Mouse (Mus musculus) adrenal gland, postnatal 10 days (tissue): Measurements from ENCODE around the gene Rimbp2. TPM values are rescaled to one million over a fixed set of nuclear protein-coding genes. Genes with fewer than 3 reads are reported as not detected.

Source experiments
- DNase-seq: peaks from one replicate; pipeline ENCODE4 v3.0.0; 2021; ENCODE audit warnings: mixed read lengths
- total RNA-seq, 2 experiments: library from RNA; stranded (reverse); gene quantifications; 2 replicates each; pipeline ENCODE4 v1.2.3; 2021

Rimbp2 gene
- total RNA-seq, 2 experiments from 2014 or later, result 5.2 to 8.0 TPM

DNA sequence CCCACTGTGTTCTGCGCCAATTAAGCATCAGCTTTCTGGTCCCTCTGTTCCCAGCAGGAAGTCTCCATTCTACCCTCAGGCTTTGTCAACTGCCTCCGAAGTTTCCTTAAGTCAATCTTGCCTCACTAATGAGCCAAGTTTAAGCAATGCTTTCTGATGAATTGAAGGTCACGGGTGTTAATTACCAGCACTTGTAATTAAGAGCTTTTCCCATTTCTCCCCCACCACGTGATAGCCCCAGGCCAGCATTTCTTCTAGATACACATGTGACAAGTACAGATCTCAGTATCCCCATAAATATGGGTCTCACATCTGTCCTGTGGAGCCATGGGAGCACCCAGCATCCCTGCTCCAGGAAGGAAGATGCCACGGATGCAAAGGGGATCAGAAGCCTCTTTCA is 20.5 kb downstream of the Rimbp2 start:
- no peak for DNase-seq

GRCm38 (mm10) chr5:128925073-128925472 is 28.2 kb downstream of the Rimbp2 start:
- DNase-seq, result no peak

DNA sequence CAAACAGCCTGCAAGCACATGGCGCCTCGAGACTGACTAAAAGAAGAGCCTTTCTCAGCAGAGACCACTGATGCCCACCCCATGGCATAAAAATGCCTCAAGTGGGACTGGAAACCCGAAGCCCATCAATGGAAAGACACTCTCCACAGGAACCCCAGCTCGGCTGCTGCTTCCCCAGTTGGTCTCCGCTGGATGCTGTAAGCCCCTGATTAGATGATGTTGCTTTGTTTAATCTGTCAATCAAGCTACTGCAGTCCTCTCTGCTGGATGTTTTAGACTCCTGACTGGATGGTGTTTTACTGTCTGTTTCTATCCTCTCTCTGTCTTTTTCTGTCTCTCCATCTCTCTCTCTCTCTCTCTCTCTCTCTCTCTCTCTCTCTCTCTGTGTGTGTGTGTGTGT is 33.2 kb downstream of the Rimbp2 start:
- no peak for DNase-seq

DNA sequence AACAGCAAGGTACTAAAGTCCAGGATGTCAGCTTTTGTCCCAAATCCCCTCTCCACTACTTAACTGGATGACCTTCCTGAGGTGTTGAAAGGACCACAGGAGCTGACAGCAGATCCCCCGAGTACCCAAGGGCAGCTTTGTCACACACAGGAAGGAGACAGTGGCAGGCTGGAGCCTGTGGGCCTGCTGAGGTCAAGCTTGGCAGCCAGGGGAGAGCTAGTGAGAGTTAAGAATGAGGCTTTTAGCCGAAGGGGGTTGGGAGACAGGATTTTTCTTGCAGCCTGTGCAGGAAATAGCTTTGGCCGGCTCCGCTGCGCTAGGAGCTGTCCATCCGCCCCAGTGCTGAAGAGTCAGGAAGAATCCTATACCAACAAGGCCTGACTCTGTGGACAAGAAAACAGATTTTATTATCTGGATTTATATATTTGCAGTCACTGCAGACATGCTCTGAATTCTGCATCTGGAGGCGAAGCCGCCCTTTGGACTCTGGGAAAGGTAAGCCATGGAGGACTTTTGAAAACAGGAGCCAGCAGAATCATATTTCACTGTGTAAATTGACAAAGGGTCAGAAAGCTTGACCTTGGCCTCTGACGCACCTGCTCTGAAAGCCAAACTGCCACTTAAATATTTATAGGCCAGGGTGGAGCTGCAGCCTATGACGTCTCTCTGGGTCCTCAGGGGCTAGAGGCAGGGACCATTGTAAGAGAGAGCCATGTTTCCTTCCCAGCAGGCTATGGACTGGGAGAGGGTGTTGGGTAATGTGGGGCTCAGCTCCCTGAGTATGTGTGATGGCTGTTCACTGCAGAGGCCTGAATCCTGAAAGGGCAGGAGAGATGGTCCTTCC is 35.9 kb downstream of the Rimbp2 start:
- peak; percentile 90 for DNase-seq

DNA sequence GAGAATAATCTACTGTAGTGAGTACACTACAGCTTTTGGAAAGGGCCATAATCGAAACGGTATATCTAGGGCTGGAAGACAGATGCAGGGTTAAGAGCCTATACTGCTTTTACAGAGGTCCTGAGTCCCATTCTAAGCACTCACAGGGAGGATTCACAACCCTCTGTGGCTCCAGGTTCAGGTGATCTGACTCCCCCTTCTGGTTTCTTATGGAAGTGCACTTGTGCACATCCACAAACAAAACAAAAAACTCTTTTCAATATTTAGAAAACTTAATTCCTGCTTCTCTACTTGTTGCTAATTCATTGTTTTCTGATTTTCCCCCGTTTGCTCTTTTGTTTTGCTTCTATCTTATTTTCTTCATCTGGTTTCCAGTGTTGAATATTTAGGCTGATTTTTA is 39.5 kb downstream of the Rimbp2 start:
- DNase-seq, result no peak

GRCm38 (mm10) chr5:128912374-128912773 is 40.9 kb downstream of the Rimbp2 start:
- DNase-seq, result no peak

GRCm38 (mm10) chr5:128911593-128911992 is 41.7 kb downstream of the Rimbp2 start:
- no peak for DNase-seq

DNA sequence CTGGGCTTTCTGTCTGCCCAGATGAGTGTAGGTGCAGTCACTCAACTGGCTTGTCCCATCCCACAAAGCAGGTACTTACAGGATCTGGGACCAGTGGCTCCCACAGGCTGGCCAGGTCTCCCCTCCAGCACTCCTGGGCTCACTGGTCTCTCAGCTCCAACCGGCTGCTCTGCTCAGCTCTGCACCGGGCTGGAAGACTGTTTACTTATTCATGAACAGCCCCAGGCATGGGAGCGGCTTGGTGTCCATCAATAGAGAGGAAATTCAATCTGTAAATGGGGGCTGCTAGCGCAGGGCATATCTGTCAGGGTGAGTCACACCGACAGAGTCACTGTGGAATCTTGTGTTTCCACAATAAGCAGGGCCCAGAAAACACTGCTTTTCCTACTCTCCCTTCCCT is 49.2 kb downstream of the Rimbp2 start:
- DNase-seq, result peak; percentile 15

GRCm38 (mm10) chr5:128903120-128903519 is 50.2 kb downstream of the Rimbp2 start:
- DNase-seq, result no peak

- no peak for DNase-seq
These were observed 53.3 kb downstream of the Rimbp2 start for GRCm38 (mm10) chr5:128899971-128900370.

- no peak for DNase-seq
These were observed 58.4 kb downstream of the Rimbp2 start for GRCm38 (mm10) chr5:128894921-128895320.

DNA sequence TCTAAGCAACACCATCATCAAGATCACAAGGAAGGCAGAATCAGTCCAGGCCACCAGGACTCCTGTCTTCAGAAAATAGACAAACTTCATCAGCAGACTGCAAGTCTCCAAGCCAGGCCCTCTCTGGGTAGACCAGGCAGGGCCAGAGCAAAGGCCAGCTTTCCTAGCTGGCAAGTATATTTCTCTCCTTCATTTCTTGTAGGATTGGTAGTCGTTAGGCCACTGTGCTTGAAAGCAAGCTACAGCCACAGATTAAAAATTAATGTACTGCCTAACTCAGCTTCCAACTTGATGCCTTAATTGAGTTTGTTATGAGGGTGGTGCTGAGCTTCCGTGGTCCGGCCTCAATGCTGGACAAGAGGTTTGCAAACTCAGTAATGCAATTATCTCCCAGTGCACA is 65.7 kb downstream of the Rimbp2 start:
- DNase-seq, result no peak

DNA sequence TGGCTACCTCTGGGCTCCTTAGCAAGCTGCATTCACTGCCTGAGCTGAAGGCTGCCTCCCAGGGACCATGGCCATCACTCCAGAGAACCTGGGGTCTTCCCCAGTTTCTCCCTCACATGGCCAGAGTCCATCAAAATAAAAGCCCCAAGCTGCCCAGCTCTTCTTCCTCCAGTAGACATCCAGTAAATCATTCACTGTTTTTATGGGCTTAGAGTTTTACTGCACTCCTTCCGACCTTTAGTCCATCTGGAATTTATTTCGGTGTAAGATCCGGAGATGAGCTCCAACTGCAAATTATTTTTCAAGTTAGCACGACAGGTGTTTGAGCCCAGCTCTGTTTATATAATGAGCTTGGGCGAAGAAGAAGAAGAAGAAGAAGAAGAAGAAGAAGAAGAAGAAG is 69.0 kb downstream of the Rimbp2 start:
- no peak for DNase-seq

DNA sequence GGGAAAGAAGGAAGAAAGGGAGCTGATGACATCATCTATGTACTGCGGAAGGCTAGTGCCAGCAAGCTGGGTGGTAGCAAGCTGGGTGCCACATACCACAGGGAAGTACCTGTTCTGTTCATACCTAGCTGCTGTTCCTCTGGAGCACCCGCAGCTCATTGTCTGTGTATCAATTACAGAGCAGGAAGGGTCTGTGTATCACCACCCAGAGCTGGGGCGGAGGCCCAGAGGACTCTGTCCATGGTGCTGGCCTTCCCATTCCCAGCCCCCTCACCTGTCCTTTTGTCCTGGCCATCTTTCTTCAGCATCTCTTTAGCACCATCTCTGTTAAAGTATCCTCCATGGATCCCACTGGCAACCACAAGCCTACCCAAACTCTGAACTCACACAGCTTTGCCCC is 74.2 kb downstream of the Rimbp2 start:
- DNase-seq, result peak; percentile 7

DNA sequence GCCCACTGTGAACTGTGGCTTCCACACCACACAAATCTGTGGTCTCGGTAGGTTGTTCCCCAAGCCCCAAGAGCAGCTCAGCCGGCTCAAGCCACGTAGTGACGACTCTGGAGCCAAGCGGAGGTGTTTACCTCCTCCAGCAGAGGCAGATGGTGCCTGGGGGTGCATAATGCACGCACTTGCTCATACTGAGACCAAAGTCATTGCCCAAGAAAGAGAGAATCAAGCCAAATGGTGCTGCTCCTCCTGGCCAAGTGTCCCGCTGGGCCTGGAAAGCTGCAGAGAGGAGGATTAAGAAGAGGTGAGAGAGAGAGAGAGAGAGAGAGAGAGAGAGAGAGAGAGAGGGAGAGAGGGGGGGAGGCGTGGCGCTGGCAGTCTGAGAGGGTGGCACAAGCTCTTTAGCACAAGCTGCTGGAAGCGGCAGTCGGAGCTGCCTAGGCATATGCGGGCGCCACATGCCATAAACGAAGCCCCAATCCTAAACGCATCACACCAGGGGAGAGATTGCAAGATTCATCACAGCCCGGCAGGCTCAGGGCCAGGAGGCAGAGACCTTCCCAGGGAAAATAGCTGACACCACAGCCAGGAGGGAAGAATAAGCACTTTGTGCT is 75.8 kb downstream of the Rimbp2 start:
- DNase-seq, result no peak

DNA sequence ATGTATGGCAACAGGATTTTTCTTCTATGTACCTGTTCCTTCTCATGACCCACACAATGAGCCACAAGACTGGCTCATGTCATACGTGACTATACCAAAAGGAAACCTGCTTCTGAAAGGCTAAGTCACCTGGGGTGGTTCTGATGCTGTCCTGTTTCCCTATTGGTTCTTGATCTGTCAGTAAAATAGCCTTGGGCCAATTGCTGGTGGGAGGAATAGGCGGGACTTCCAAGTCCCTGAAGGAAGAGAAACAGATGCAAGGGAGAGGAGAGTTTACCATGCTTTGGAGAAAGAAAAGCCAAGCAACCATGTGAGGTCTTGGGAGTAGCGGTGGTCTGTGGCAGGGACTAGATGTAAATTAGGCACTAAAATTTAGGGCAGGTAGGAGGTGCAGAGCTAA is 81.6 kb downstream of the Rimbp2 start:
- no peak for DNase-seq

DNA sequence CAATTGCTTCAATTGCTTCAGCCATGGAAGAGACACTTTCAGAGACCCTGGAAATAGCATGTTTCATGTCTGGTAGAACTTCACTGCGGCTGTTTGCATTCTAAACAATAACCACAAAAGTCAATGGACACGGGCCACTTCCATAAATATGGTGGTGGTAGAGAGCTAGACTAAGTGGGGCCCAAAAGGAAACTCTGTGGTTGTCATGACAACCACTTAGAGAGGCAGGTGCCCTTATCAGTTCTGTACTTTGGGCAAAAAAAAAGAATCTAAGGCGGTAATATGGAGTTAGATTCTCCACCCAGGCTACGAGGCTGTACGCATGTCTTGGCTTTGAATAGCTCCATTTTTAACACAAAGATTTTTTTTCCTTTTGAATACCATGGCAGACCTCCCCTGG is 86.5 kb downstream of the Rimbp2 start:
- DNase-seq, result no peak

- no peak for DNase-seq
These were observed 87.0 kb downstream of the Rimbp2 start for GRCm38 (mm10) chr5:128866291-128866690.

DNA sequence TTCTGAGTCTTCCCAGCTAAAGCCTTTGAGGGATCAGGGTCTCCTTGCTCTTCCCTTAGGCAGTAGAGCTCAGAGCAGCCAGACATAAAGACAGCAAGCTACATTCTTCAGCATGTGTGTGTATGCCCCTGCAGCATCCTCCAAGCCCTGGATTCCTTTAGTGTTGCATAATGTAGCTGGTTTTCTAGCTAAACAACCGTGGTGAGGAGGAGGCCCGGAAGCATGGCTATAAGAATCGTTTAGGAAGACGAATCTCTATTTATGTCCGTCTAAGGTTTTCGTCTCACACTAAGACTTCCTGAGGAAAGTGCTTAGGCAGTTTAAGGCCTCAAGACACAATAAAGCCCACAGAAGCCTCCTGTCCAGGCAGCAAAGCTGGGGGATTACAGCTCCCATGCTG is 89.8 kb downstream of the Rimbp2 start:
- DNase-seq, result no peak

DNA sequence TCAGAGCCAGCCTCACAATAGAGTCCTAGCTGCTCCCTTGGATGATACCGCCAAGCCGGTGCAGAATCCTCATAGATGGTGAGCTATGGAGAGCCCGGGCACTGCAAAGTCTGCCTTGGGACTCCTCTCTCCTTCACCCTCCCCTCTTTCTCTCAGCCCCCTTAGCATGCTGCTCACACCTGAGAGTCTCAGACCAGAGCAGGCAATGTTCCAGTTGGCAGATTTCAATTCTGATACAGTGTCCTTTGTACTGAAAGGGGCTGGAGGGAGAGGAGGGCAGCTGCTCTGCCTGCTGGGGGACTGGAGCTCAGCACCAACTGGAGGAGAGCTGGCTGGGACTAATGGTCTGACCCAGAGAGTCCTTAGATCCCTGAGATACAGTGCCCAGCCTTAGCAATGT is 92.4 kb downstream of the Rimbp2 start:
- DNase-seq, result no peak

DNA sequence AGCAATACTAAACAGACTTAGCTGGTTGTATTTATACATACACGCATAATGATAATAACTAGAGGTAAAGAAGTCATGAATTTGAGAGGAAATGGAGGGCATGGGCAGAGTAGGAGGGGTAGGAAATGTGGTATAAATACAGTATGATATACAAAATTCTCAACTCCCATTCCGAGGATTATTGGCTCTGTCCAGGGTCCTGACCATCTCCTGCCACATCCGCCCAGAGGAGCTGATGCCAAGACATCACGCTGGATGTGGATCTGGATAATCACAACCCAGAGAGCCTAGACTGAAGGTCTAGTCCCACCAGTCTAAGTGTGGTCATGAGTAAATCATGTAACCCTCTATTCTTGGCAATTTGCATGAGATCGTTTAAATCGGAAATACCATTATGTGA is 100.5 kb downstream of the Rimbp2 start:
- peak; percentile 48 for DNase-seq

- no peak for DNase-seq
These were observed 105.5 kb downstream of the Rimbp2 start for GRCm38 (mm10) chr5:128847806-128848205.

DNA sequence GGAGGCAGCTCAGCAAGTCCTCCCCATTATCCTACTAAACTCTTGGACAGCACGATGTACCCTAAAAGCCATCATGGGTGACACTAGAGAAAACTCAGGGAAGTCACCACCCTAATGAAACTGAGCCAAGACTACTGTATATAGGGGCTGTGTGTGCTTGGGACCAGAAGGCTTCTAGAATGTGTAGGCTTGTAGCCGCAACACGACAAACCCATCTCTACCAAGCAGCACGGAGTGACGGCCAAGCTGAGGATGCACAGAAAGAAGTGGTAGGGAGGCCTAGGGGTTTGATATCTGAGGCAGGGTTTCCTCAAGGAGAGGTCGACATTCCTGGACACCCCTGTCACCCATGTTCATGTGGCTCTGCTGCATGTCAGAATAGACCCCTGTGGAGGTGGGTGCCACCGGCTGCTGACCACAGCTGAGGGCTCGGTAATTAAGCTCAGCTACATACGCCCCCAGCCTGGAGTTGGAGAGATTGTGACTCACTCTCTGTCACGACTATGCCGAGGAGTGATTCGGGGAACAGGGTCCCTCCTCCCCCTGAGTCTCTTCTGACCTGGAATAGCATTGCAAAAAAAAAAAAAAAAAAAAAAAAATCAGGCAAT is 106.7 kb downstream of the Rimbp2 start:
- no peak for DNase-seq

- no peak for DNase-seq
These were observed 108.3 kb downstream of the Rimbp2 start for GRCm38 (mm10) chr5:128845033-128845432.
